Mouse (Mus musculus) liver, adult 2 months (tissue): Measurements from ENCODE around the gene C1qtnf6. TPM values are rescaled to one million over a fixed set of nuclear protein-coding genes. Genes with fewer than 3 reads are reported as not detected.

ENCODE experiments used
- DNase-seq: peaks from one replicate; pipeline ENCODE4 v3.0.0-alpha.2; 2011; ENCODE audit warnings: low read depth, low spot score; ENCODE audit errors: extremely low read depth
- H3K27ac ChIP-seq: fragments of 200-500 bp; replicated peaks from 2 replicates; pipeline ENCODE4 v1.5.1; 2012; ENCODE audit warnings: low read depth, mild to moderate bottlenecking, control low read depth, inconsistent platforms, low read length; ENCODE audit not compliant: insufficient read depth
- H3K27me3 ChIP-seq: fragments of 200-500 bp; 2 replicates; pipeline ENCODE4 v1.6.1; 2012; ENCODE audit warnings: mild to moderate bottlenecking, moderate library complexity, low read length, inconsistent platforms; ENCODE audit not compliant: control insufficient read depth, insufficient read depth
- H3K36me3 ChIP-seq: fragments of 200-500 bp; 2 replicates; pipeline ENCODE4 v1.6.1; 2012; ENCODE audit warnings: low read length, inconsistent platforms; ENCODE audit not compliant: control insufficient read depth, insufficient read depth
- H3K4me1 ChIP-seq: fragments of 200-500 bp; 2 replicates; pipeline ENCODE4 v1.6.1; 2011; ENCODE audit warnings: low read length; ENCODE audit not compliant: control insufficient read depth, insufficient read depth
- H3K4me3 ChIP-seq: fragments of 200-500 bp; 2 replicates; pipeline ENCODE4 v1.5.1; 2011; ENCODE audit warnings: low read depth, mild to moderate bottlenecking, control low read depth, low read length, moderate library complexity; ENCODE audit not compliant: insufficient read depth
- H3K79me2 ChIP-seq: fragments of 200-500 bp; 2 replicates; pipeline ENCODE4 v1.6.1; 2012; ENCODE audit warnings: inconsistent platforms, mild to moderate bottlenecking, low read length, moderate library complexity; ENCODE audit not compliant: control insufficient read depth, insufficient read depth
- H3K9ac ChIP-seq: fragments of 200-500 bp; 2 replicates; pipeline ENCODE4 v1.6.1; 2012; ENCODE audit warnings: low read depth, mild to moderate bottlenecking, control low read depth, inconsistent platforms, low read length
- CTCF ChIP-seq: fragments of 200-500 bp; IDR thresholded peaks from 2 replicates; pipeline ENCODE4 v1.5.1; 2011; ENCODE audit warnings: low read depth, low read length, control low read depth
- POLR2A ChIP-seq: fragments of 200-500 bp; IDR thresholded peaks from 2 replicates; pipeline ENCODE4 v1.6.1; 2011; ENCODE audit warnings: low read length, control low read depth; ENCODE audit not compliant: insufficient read depth; ENCODE audit errors: extremely low read depth
- WGBS: fragments of 180-500 bp; shearing (Covaris S2); methylation state at CpG from one replicate; pipeline ENCODE4 v1.1.7; 2018; 5-methylcytosine and 5-hydroxymethylcytosine counted together
- polyA plus RNA-seq: library from polyadenylated mRNA; depleted of rRNA; stranded (reverse); fragments of >200 nt; gene quantifications from 2 replicates; pipeline ENCODE4 v1.2.3, GENCODE M21; 2012
- total RNA-seq: library from RNA; depleted of rRNA; stranded (reverse); fragments of >200 nt; gene quantifications from 2 replicates; pipeline ENCODE4 v1.2.3, GENCODE M21; 2014

C1qtnf6 gene
- total and polyA plus RNA-seq, 2 experiments = 0.28 to 2.5 TPM

GRCm38 (mm10) chr15:78524163-78524562 is 7.1 kb downstream of the C1qtnf6 start:
- WGBS = 89% methylated on average over 5 of the region's 5 CpGs
- Histone ChIP-seq H3K27me3 (no peaks in the 10 kb centered on the region), H3K27ac (no peak overlapping the region), H3K79me2 (no peaks in the 10 kb centered on the region), H3K4me3 (no peak overlapping the region), H3K9ac (no peak overlapping the region), H3K4me1 (peaks cover 5% of the 10 kb centered on the region; the same call in 1 of the 2 replicates), H3K36me3 (no peaks in the 10 kb centered on the region)
- TF ChIP-seq CTCF = no peak
- TF ChIP-seq POLR2A = no peak
- no peak for DNase-seq

- Histone ChIP-seq H3K9ac (no peak overlapping the region), H3K27me3 (no peaks in the 10 kb centered on the region), H3K79me2 (no peaks in the 10 kb centered on the region), H3K36me3 (no peaks in the 10 kb centered on the region), H3K27ac (no peak overlapping the region), H3K4me3 (no peak overlapping the region), H3K4me1 (peaks cover 5% of the 10 kb centered on the region; the same call in 1 of the 2 replicates)
- TF ChIP-seq POLR2A (no peak), CTCF (no peak)
- WGBS = 82% methylated on average over 6 of the region's 6 CpGs
- no peak for DNase-seq
These were observed 9.3 kb downstream of the C1qtnf6 start for GRCm38 (mm10) chr15:78521892-78522291.

- Histone ChIP-seq H3K9ac (no peak overlapping the region), H3K79me2 (no peaks in the 10 kb centered on the region), H3K4me1 (peaks cover 5% of the 10 kb centered on the region; the same call in 1 of the 2 replicates), H3K27ac (no peak overlapping the region), H3K4me3 (no peak overlapping the region), H3K36me3 (no peaks in the 10 kb centered on the region), H3K27me3 (no peaks in the 10 kb centered on the region)
- WGBS = 74% methylated on average over 8 of the region's 8 CpGs
- no peak for TF ChIP-seq CTCF
- TF ChIP-seq POLR2A = no peak
- DNase-seq = no peak
These were observed 9.9 kb downstream of the C1qtnf6 start for GRCm38 (mm10) chr15:78521331-78521730.

- Histone ChIP-seq H3K4me3 (no peak overlapping the region), H3K27me3 (no peaks in the 10 kb centered on the region), H3K9ac (no peak overlapping the region), H3K36me3 (no peaks in the 10 kb centered on the region), H3K4me1 (peaks cover 5% of the 10 kb centered on the region; the same call in 1 of the 2 replicates), H3K27ac (peak overlapping the region; percentile 23; the same call in 1 of the 2 replicates), H3K79me2 (no peaks in the 10 kb centered on the region)
- no peak for DNase-seq
- whole genome bisulfite sequencing = 64% methylated on average over 13 of the region's 13 CpGs
- TF ChIP-seq CTCF (no peak), POLR2A (no peak)
These were observed 11.0 kb downstream of the C1qtnf6 start for GRCm38 (mm10) chr15:78520112-78520715.

GRCm38 (mm10) chr15:78518221-78518620 is 13.0 kb downstream of the C1qtnf6 start:
- Histone ChIP-seq H3K4me3 (no peak overlapping the region), H3K79me2 (no peaks in the 10 kb centered on the region), H3K36me3 (no peaks in the 10 kb centered on the region), H3K9ac (no peak overlapping the region), H3K27ac (no peak overlapping the region), H3K27me3 (no peaks in the 10 kb centered on the region), H3K4me1 (peaks cover 5% of the 10 kb centered on the region)
- WGBS = 71% methylated on average over 7 of the region's 7 CpGs
- DNase-seq = no peak
- no peak for TF ChIP-seq CTCF
- no peak for TF ChIP-seq POLR2A

GRCm38 (mm10) chr15:78515759-78516158 is 15.5 kb downstream of the C1qtnf6 start:
- Histone ChIP-seq H3K9ac (no peak overlapping the region), H3K79me2 (no peaks in the 10 kb centered on the region), H3K27me3 (no peaks in the 10 kb centered on the region), H3K36me3 (no peaks in the 10 kb centered on the region), H3K4me3 (no peak overlapping the region), H3K4me1 (peaks cover 11% of the 10 kb centered on the region), H3K27ac (no peak overlapping the region)
- TF ChIP-seq CTCF (no peak), POLR2A (no peak)
- DNase-seq = no peak
- 84% methylated on average over 6 of the region's 6 CpGs for WGBS
